Mouse (Mus musculus) gastrocnemius, postnatal 36 days (tissue): ENCODE measurements around the gene Selenoh. TPM values are rescaled to one million over a fixed set of nuclear protein-coding genes. Genes with fewer than 3 reads are reported as not detected.
A peak's percentile ranks its signal among the peaks of the same experiment; 100 is the strongest.

ENCODE experiments used
- DNase-seq, 2 experiments: peaks; one replicate each; pipeline ENCODE4 v3.0.0; 2022
- intact Hi-C: fragments of 180-260 bp; cut with DNase I; formaldehyde crosslinking; loops from one replicate; pipeline ENCODE4 v1.15.1; 2025
- long read RNA-seq, 2 experiments: library from polyadenylated mRNA; stranded (forward); transcript quantifications; one replicate each; pipeline ENCODE4 v2.0.0; 2021
- total RNA-seq, 2 experiments: library from RNA; stranded (reverse); gene quantifications; 2 replicates each; pipeline ENCODE4 v1.2.3; 2021

Selenoh gene
- total RNA-seq, result 10 to 100 TPM in 1 of 2 experiments, 1 to 10 TPM in 1; 6.8 to 13.0 TPM
- long read RNA-seq, experiment 1, transcript Selenoh-203 (4 exons, 747 nt), result major isoform, 7 of 8 reads
- long read RNA-seq, experiment 1, partial matches to known transcripts, result 0 of 8 reads
- long read RNA-seq, experiment 1, other reads (novel, unspliced or antisense), result 0 of 8 reads
- long read RNA-seq, experiment 2, transcript Selenoh-203 (4 exons, 747 nt), result major isoform, 19 of 23 reads
- long read RNA-seq, experiment 2, partial matches to known transcripts, result 0 of 23 reads
- long read RNA-seq, experiment 2, other reads (novel, unspliced or antisense), result 0 of 23 reads

GRCm38 (mm10) chr2:84670569-84670933 is at the start of gene Selenoh:
TSS of gene Selenoh (minus strand) at chr2:84670770.
- peak; percentile 49 to 54 for DNase-seq
- intact Hi-C loops, result no loop called here

- intact Hi-C loops, result no loop called here
Observed at GRCm38 (mm10) chr2:84717357-84717756, 46.8 kb upstream of the Selenoh start.

GRCm38 (mm10) chr2:84716423-84717355 is 46.1 kb upstream of the Selenoh start:
- intact Hi-C loops, result no loop called here
- no peak for DNase-seq

More at GRCm38 (mm10) chr2:84717357-84717756, 46.8 kb upstream of the Selenoh start:
- DNase-seq, result no peak

DNA sequence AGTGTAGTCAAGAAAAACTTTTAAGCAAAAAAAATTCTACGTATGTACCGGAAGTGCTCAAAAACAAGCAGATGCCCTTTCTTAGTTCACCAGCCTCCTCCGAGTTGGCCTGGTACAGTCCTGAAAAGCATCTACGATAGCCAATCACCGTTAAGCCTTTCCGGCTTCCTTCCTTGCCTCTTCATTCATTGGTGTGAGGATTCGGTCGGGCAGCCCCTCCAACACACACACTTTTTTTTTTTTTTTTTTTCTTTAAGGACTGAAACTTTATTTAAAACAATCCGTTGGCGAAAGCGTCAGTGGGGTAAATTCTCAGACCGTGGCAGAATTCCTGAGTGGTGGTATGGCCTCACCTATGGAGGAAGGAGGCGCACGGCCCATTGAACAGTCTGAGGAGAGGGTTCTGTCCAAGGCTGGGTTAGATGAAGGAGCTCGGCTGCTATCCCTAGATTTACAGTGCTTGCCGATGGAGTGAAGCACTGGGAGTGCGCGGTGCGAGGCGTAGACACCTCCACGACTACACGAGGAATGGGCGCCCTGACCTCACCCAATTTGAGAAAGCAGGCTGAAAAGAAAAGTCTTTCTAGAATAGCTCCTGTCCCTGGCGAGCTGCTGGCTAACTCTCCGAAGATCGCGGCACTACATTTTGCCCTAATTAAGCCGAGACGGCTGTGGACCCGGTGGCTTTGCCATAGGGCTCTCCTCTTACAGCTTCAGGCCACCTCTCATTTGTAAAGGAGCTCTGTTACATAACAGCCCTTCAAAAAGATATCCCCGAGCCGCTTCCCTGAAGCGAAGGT is 45.2 kb upstream of the Selenoh start:
- peak; percentile 53 to 73 for DNase-seq
- intact Hi-C loops, result no loop called here

GRCm38 (mm10) chr2:84714811-84715561 is 44.4 kb upstream of the Selenoh start, which contains the start of gene Zdhhc5:
TSS of gene Zdhhc5 (minus strand) at chr2:84715180.
- peak; percentile 98 for DNase-seq
- intact Hi-C loops, result loop anchor here (5.0 kb wide), 1 partner anchor 38 kb away; the partner anchor contains the start of genes Gm28635, Med19 and Tmx2

GRCm38 (mm10) chr2:84714422-84714810 is 43.8 kb upstream of the Selenoh start:
- intact Hi-C loops, result loop anchor here (5.0 kb wide), 1 partner anchor 37 kb away; the partner anchor contains the start of genes Gm28635, Med19 and Tmx2
- no peak for DNase-seq

DNA sequence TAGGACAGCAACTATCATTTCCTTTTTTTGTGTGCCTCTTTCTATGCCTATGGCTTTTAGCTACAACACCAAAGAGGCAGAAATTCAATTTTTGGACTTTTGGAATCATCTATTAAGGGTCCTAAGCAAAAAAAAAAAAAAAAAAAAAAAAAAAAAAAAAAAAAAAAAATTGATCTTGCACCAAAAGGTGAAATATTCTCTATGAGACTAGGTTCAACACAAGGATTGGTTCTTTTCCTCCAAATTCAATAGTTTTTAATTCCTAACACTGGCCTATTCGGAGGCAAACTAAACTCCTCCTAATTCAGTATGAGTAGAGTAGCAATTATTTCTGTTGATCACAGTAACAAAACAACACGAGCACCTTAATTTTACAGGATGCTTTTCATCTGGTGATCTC is 41.3 kb upstream of the Selenoh start:
- intact Hi-C loops, result loop anchor here (5.0 kb wide), 1 partner anchor 35 kb away; the partner anchor contains the start of genes Gm28635, Med19 and Tmx2
- no peak for DNase-seq

- no peak for DNase-seq
- intact Hi-C loops, result no loop called here
Observed at GRCm38 (mm10) chr2:84707523-84707922, 37.0 kb upstream of the Selenoh start.

GRCm38 (mm10) chr2:84705295-84705694 is 34.7 kb upstream of the Selenoh start:
- intact Hi-C loops, result no loop called here
- DNase-seq, result no peak

GRCm38 (mm10) chr2:84704329-84704728 is 33.8 kb upstream of the Selenoh start:
- DNase-seq, result no peak
- intact Hi-C loops, result no loop called here

- DNase-seq, result no peak
- intact Hi-C loops, result no loop called here
Observed at GRCm38 (mm10) chr2:84703497-84703896, 32.9 kb upstream of the Selenoh start.

GRCm38 (mm10) chr2:84695007-84695695 is 24.6 kb upstream of the Selenoh start:
- DNase-seq, result no peak
- intact Hi-C loops, result no loop called here

GRCm38 (mm10) chr2:84690050-84690449 is 19.5 kb upstream of the Selenoh start:
- intact Hi-C loops, result no loop called here

DNA sequence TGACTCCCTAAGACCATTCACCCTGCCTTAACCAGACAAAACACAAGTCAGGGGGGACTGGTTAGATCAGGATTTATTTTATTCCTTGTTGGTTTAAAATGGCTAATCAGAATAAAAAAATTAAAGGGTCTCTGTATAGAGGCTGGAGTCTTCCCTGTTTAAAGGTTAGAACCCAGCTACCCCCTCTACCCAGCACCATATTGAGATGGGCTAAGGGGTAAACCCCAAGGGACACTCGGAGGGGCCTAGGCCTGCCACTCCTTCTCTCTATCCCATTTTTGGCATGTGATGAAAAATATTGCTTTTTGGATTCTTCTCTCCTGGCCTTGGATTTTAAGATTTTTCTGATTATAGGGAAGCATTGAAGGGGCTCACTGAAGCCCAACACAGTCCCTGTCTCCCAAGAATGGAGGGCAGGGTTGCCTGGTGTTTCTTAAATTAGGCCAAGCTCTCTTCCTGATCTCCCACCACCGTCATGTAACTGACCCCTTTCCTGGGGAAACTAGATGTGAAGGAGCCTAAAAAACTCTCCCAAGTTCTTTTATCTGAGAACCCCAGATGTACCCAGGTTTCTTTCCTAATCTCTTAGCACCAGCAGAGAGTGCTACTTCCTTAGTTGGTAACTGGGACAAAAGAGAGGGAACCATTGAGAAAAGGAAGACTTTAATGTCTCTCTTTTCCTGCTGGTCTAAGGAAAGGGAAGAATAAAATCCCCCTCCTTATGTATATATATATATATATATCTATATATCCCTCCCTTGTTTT is 17.7 kb upstream of the Selenoh start:
- intact Hi-C loops, result no loop called here
- DNase-seq, result no peak

More at GRCm38 (mm10) chr2:84690050-84690449, 19.5 kb upstream of the Selenoh start:
- no peak for DNase-seq

DNA sequence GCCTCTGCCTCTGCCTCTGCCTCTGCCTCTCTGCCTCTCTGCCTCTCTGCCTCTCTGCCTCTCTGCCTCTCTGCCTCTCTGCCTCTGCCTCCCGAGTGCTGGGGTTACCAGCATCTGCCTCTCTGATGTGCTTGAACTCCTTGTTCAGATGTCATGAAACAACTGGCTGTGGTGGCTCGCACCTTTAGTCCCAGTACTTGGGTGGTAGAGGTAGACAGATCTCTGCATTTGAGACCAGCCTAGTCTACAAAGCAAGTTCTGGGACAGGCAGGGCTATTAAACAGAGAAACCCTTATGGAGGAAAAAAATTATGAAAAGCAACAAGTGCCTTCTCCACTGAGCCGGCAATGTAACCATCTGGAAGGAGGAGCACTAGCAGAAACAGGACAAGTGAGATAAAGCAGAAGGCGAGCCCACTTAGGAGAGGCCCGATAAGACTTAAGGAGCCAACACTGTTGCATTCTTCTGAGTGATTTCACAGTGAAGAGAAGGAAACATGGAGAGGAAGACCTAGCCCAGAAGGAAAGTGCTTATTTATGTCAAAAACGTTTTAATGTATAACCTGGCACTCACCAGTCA is 12.1 kb upstream of the Selenoh start:
- intact Hi-C loops, result no loop called here
- DNase-seq, result no peak

- intact Hi-C loops, result loop anchor here (5.0 kb wide), 1 partner anchor 33 kb away; no protein-coding TSS in a partner anchor
- no peak for DNase-seq
Observed at GRCm38 (mm10) chr2:84679016-84679415, 8.4 kb upstream of the Selenoh start, which contains the start of gene Tmx2. TSS of gene Tmx2 (minus strand) at chr2:84679140.
